Mouse (Mus musculus): Measurements from ENCODE around the gene Hist1h2ak.

The Hist1h2ak gene

GRCm38 (mm10) chr13:21721107-21721756 lies 32.4 kb downstream of the Hist1h2ak start:
- in situ Hi-C loops (cut with MseI, MboI), result loop anchor here in 1 of 2 experiments (25.0 kb wide), 1 partner anchor 316 kb away; the partner anchor contains the start of genes Hist1h2ag, Hist1h2ah, Hist1h2bj and Hist1h2bk

GRCm38 (mm10) chr13:21718381-21719080 lies 35.1 kb downstream of the Hist1h2ak start:
- in situ Hi-C loops (cut with MseI, MboI), result loop anchor here in 1 of 2 experiments (25.0 kb wide), 1 partner anchor 319 kb away; the partner anchor contains the start of genes Hist1h2ag, Hist1h2ah, Hist1h2bj and Hist1h2bk

DNA sequence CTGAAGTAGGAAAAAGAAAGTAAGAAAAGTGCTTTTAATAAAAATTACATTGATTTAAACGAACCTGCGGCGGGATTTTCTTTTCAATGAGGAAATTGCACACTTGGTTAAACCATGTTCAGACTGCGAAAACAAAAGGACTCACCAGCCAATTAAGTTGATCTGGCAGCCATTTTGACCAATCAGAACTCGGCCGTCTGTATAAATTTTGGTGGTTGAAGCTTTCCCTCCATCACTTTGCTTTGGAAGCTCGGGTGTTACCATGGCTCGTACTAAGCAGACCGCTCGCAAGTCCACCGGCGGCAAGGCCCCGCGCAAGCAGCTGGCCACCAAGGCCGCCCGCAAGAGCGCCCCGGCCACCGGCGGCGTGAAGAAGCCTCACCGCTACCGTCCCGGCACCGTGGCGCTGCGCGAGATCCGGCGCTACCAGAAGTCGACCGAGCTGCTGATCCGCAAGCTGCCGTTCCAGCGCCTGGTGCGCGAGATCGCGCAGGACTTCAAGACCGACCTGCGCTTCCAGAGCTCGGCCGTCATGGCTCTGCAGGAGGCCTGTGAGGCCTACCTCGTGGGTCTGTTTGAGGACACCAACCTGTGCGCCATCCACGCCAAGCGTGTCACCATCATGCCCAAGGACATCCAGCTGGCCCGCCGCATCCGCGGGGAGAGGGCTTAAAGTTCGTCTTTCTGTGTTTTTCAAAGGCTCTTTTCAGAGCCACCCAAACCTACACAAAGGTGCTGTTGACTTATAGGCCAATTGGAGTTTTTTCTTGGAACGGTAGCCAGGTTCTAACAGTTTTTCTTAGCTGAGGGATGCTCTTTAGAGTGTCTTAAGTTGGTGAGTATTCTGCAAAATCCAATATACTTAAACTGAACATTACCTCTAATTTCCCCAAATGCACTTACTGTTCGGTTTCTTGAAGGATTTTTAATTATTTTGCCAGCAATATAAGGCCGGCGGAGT lies 36.0 kb downstream of the Hist1h2ak start, which contains the start of gene Hist1h3h:
TSS of gene Hist1h3h (plus strand) at position 263 of the 961 bp plus-strand sequence.
- in situ Hi-C loops (cut with MseI, MboI), result loop anchor here in 1 of 2 experiments (25.0 kb wide), 1 partner anchor 320 kb away; the partner anchor contains the start of genes Hist1h2ag, Hist1h2ah, Hist1h2bj and Hist1h2bk

DNA sequence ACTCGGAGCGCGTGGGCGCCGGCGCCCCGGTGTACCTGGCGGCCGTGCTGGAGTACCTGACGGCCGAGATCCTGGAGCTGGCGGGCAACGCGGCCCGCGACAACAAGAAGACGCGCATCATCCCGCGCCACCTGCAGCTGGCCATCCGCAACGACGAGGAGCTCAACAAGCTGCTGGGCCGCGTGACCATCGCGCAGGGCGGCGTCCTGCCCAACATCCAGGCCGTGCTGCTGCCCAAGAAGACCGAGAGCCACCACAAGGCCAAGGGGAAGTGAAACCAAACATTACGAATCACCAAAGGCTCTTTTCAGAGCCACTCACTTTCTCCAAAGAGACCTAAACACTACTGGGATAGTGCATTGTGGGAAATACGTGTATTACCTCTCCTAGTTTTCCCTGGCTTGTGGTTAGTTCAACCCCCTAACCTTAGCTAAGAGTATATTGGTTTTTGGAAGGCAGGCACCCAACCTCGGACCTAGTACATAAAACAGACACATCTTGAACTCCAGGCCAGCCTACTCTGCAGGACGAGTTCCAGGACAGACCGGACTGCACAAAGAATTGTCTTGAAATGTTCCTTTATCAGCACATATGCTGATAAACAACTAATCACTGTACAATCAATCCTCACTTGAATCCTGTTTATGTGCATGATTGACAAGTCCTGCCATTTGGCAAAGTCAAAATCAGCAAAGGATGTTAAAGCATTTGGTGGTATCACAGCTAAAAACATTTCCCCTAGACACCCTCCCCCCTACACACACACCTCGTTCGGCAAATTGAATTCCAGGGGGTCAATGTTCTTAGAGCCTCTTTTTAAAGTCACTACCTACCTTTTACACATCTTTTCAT lies 36.9 kb downstream of the Hist1h2ak start:
- in situ Hi-C loops (cut with MseI, MboI), result loop anchor here in 1 of 2 experiments (25.0 kb wide), 1 partner anchor 321 kb away; the partner anchor contains the start of genes Hist1h2ag, Hist1h2ah, Hist1h2bj and Hist1h2bk

- in situ Hi-C loops (cut with MseI, MboI), result loop anchor here in 1 of 2 experiments (25.0 kb wide), 1 partner anchor 321 kb away; the partner anchor contains the start of genes Hist1h2ag, Hist1h2ah, Hist1h2bj and Hist1h2bk
These were observed 37.6 kb downstream of the Hist1h2ak start, which contains the start of the genes Hist1h2bl and Hist1h2ai for GRCm38 (mm10) chr13:21715864-21716539. TSS of gene Hist1h2bl (minus strand) at chr13:21716143. TSS of gene Hist1h2ai (plus strand) at chr13:21716422.

GRCm38 (mm10) chr13:21715131-21715863 lies 38.3 kb downstream of the Hist1h2ak start:
- in situ Hi-C loops (cut with MseI, MboI), result loop anchor here in 1 of 2 experiments (25.0 kb wide), 1 partner anchor 322 kb away; the partner anchor contains the start of genes Hist1h2ag, Hist1h2ah, Hist1h2bj and Hist1h2bk

DNA sequence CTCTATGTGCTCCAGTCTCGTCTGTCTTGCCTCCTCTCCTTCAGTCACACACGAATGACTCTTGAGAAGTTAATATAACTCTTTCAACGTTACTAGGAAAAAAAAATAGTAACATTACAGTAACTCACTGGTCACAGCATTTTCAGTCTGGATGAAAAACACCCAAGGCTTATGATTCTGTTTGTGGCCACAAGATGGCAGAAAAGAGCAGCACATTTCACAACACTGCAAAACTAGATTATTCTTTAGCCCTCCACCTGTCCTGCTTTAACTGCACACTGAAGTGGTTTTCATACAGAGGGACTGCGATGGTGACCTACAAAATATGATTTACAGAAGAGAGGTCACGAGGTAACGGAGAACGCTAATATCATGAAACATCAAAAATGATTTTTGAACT lies 38.9 kb downstream of the Hist1h2ak start:
- in situ Hi-C loops (cut with MseI, MboI), result loop anchor here in 1 of 2 experiments (25.0 kb wide), 1 partner anchor 323 kb away; the partner anchor contains the start of genes Hist1h2ag, Hist1h2ah, Hist1h2bj and Hist1h2bk

DNA sequence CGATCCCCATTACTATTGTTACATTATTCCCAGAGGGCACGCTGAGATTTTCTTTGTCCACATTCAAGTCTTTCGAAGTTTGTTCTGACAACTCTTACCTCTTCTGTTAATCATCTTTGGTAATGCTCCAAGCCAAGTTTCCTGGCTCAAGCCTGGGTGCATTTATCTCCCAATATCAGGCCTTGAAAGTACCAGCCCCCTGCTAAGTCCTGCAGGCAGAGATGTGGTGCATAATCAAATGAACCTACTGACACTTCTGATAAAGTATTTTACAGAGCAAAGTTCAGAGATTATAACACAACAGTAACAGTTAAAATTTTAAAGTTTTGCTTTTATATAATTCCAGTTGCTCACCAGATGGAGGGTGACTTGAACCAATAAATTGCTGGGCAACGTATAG lies 41.9 kb downstream of the Hist1h2ak start:
- in situ Hi-C loops (cut with MseI, MboI), result loop anchor here in 1 of 2 experiments (25.0 kb wide), 1 partner anchor 326 kb away; the partner anchor contains the start of genes Hist1h2ag, Hist1h2ah, Hist1h2bj and Hist1h2bk

DNA sequence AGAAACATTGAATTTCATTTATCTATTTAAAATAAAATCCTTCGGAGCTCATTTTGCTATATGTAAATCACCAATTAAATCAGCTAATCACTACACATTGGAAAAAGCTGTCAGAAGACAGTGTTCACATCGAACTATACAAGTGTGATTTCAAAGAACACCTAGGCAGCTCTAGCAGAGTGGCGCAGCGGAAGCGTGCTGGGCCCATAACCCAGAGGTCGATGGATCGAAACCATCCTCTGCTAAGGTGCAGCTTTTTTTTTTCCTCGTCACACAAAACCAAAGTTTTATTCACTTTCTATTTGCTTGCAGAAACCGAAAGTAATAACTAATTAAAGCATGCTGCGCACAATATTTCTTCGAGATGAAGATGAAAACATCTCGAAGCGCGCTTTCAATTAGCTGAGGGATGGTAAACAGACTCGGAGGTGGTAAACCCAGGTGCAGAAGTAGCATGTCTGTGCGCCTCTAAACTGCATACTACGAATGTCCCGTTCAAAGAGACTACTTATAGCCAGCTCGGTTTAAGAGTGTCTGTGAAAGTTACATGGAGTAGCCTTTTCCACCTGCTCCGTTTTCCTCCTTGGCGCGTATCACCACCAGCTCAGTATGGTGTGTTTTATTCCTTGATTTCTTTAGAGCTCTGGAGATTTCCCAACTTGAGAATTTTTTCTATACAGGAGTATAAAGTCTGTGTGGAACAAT lies 42.7 kb downstream of the Hist1h2ak start:
- in situ Hi-C loops (cut with MseI, MboI), result loop anchor here in 1 of 2 experiments (25.0 kb wide), 1 partner anchor 326 kb away; the partner anchor contains the start of genes Hist1h2ag, Hist1h2ah, Hist1h2bj and Hist1h2bk

GRCm38 (mm10) chr13:21710031-21710711 lies 43.5 kb downstream of the Hist1h2ak start:
- in situ Hi-C loops (cut with MseI, MboI), result loop anchor here in 1 of 2 experiments (25.0 kb wide), 1 partner anchor 327 kb away; the partner anchor contains the start of genes Hist1h2ag, Hist1h2ah, Hist1h2bj and Hist1h2bk

- in situ Hi-C loops (cut with MseI, MboI), result loop anchor here in 1 of 2 experiments (25.0 kb wide), 1 partner anchor 331 kb away; the partner anchor contains the start of genes Hist1h2ag, Hist1h2ah, Hist1h2bj and Hist1h2bk
These were observed 47.0 kb downstream of the Hist1h2ak start for GRCm38 (mm10) chr13:21706669-21707068.
